Mouse (Mus musculus) midbrain, embryonic 10.5 days (tissue): Measurements from ENCODE around the gene Bmpr1b. TPM values are rescaled to one million over a fixed set of nuclear protein-coding genes. Genes with fewer than 3 reads are reported as not detected.

ENCODE experiments used
- DNase-seq: peaks from one replicate; pipeline ENCODE4 v3.0.0-alpha.2; 2017; ENCODE audit warnings: low spot score
- H3K27ac ChIP-seq: fragments of 300-500 bp; sonication (generic); replicated peaks from 2 replicates; pipeline ENCODE4 v1.5.1; 2016; ENCODE audit warnings: mild to moderate bottlenecking
- H3K27me3 ChIP-seq: fragments of 300-500 bp; sonication (generic); 2 replicates; pipeline ENCODE4 v1.6.1; 2016; ENCODE audit warnings: low read depth, mild to moderate bottlenecking; ENCODE audit not compliant: poor library complexity, severe bottlenecking
- H3K36me3 ChIP-seq: fragments of 300-500 bp; sonication (generic); 2 replicates; pipeline ENCODE4 v1.6.1; 2016; ENCODE audit warnings: mild to moderate bottlenecking, moderate library complexity
- H3K4me1 ChIP-seq: fragments of 300-500 bp; sonication (generic); 2 replicates; pipeline ENCODE4 v1.6.1; 2016
- H3K4me3 ChIP-seq: fragments of 300-500 bp; sonication (generic); 2 replicates; pipeline ENCODE4 v1.5.1; 2016; ENCODE audit warnings: mild to moderate bottlenecking, moderate library complexity
- H3K9me3 ChIP-seq: fragments of 300-500 bp; sonication (generic); replicated peaks from 2 replicates; pipeline ENCODE4 v1.6.1; 2016; ENCODE audit warnings: mild to moderate bottlenecking
- whole genome bisulfite sequencing: fragments of 180-500 bp; shearing (Covaris S2); methylation state at CpG from one replicate; pipeline ENCODE4 v1.1.7; 2016; 5-methylcytosine and 5-hydroxymethylcytosine counted together
- polyA plus RNA-seq: library from polyadenylated mRNA; unstranded; fragments of >200 nt; fragmentation: Nextera tagmentation; extraction: Ambion mirVana; gene quantifications from 2 replicates; pipeline ENCODE4 v1.2.1, GENCODE M21; 2016

Bmpr1b gene
- polyA plus RNA-seq, 1 experiment from 2014 or later: 5.5 TPM

DNA sequence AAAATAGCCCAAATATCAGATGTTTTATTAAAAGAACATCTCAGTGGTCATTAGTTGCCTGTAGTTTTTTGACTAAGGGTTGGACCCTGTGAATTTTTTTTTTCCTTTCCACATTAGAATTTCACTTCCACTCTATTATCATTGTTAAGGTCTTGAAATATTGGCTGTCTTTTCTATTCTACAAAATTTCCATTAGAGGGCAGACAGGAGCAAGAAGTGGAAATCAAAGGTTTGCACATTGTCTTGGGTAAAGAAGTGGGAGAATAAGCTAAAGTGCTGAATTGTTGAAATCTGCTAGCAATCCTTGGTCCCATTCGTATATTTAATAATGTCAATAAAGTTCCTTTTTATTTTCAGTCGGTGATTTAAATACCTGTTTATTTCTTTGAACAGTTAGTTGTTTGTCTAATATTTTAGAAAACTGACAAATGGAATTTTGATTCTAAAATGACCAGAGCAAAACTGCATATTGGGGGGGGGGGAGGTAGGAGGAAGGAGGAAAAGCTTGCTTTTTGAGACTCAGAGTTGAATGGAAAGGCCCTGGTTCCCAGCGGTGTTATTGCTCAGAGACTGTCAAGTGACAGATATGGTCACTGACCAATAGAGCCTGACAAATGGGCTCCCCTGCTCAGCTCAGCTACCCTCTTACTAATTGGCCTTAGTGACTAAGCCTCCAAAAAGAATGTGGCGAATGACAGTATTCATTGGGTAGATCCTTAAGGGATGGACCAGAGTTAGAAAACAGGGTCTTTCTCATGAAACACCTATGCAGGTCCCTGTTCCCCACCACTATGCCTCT lies 281.6 kb downstream of the Bmpr1b start:
- H3K9me3 ChIP-seq: no peaks in the 10 kb centered on the region
- no peaks in the 10 kb centered on the region for H3K36me3 ChIP-seq
- peaks cover 8% of the 10 kb centered on the region for H3K4me1 ChIP-seq
- H3K27me3 ChIP-seq: no peaks in the 10 kb centered on the region
- no peak overlapping the region for H3K27ac ChIP-seq
- DNase-seq: no peak
- WGBS: 50% methylated on average over 4 of the region's 4 CpGs
- H3K4me3 ChIP-seq: no peak overlapping the region

DNA sequence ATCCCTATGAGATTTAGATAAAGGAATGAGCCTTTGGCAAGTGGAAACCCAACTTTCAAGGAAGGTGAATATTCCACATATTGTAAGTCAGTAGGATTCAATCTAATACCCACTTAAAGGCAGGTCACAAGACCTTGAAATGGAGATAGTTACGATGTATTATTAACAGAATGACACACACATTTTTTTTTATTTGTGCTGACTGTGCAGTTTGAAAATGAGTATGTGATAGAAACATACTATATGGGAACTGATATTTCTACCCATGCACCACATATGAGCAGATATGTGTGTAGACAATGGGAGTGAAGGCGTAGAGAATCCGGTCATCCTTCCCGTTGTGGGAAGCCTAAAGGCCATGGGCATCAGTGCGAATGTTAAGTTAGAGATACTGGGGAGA lies 285.0 kb downstream of the Bmpr1b start:
- WGBS: 93% methylated on average over 5 of the region's 5 CpGs
- Histone ChIP-seq H3K9me3 (no peaks in the 10 kb centered on the region), H3K36me3 (no peaks in the 10 kb centered on the region), H3K27ac (no peak overlapping the region), H3K4me1 (peaks cover 8% of the 10 kb centered on the region), H3K4me3 (no peak overlapping the region), H3K27me3 (no peaks in the 10 kb centered on the region)
- DNase-seq: no peak

DNA sequence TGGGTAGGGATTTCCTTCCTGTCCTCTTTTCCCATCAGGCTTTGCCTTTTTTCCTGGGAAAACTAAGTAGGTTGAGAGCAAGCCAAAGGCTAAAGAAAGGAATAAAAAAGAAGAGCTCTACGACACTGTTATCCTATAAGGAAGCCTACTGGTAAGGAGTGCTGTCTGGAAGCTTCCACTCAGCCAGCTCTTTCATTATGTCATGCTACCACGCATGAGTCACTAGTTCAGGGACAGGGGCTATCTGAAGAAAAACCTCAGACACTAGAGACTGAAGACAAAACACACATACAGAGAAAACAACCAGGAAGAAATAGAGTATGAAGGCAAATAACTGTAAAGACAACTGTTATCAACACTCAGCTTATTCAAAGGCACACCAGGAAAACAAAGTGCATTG lies 286.7 kb downstream of the Bmpr1b start:
- H3K27me3 ChIP-seq: no peaks in the 10 kb centered on the region
- H3K4me3 ChIP-seq: no peak overlapping the region
- DNase-seq: no peak
- no peaks in the 10 kb centered on the region for H3K36me3 ChIP-seq
- H3K4me1 ChIP-seq: no peaks in the 10 kb centered on the region
- WGBS: 75% methylated on average over 2 of the region's 2 CpGs
- H3K9me3 ChIP-seq: no peaks in the 10 kb centered on the region
- H3K27ac ChIP-seq: no peak overlapping the region

DNA sequence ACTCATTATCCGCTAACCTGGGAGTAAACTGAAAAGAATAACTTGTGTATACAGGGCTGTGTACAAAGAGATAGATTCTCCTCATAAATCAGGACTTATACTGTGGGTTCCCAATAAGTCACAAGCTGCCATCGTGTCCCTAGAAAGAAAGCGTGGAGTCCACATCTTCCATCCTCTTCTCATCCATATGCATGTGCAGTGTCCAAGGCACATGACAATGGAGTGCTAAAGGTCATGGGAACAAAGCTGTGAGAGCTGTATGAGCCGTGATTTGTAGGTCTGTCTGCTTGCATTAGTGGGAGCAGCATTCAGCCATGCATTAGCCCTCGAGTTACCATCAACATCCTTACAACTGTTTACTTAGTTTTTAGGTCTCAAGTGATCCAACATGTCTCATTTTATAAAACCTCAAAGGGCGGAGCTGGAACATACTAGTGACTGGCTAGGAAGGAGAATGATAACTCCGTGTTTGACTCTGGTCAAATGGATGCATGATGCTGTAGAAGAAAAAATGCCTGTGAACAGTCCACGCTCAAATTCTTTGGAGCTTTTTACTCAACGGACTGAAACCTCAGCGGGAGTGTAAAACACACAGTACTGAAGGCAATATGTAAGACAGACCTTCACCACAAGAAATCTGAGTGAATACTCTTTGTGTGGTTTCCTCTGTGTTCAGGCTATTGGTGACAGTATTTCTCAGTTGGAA lies 296.7 kb downstream of the Bmpr1b start:
- H3K27ac ChIP-seq: peak overlapping the region; percentile 53
- WGBS: 69% methylated on average over 10 of the region's 10 CpGs
- peak; percentile 37 for DNase-seq

DNA sequence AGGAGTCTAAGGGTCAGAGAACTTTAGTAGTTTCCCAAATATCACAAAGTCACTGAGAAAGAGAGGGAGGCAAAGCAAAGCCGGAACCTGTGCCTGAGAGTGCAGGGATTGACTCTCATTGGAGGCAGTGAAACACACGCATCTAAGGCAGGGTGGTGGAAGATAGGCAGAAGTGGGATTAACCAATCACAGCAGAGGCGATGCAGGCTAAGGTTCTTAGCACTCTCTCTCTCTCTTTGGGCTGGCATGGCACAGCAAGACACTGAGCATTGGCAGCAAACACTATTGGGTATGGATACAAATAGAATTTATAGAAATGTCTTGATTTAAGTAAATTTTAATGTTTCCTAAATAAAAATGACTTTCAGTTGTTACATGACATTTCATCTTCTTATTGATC lies 297.4 kb downstream of the Bmpr1b start:
- DNase-seq: no peak
- Histone ChIP-seq H3K9me3 (peaks cover 4% of the 10 kb centered on the region; the same call in 1 of the 2 replicates), H3K27ac (no peak overlapping the region), H3K4me3 (no peak overlapping the region), H3K27me3 (no peaks in the 10 kb centered on the region), H3K36me3 (peaks cover 9% of the 10 kb centered on the region), H3K4me1 (peaks cover 16% of the 10 kb centered on the region)
- 78% methylated on average over 3 of the region's 3 CpGs for WGBS

More for the DNA sequence above, 296.7 kb downstream of the Bmpr1b start:
- H3K4me1 ChIP-seq: peaks cover 16% of the 10 kb centered on the region
- peaks cover 9% of the 10 kb centered on the region for H3K36me3 ChIP-seq
- no peak overlapping the region for H3K4me3 ChIP-seq
- no peaks in the 10 kb centered on the region for H3K27me3 ChIP-seq
- peaks cover 4% of the 10 kb centered on the region; the same call in 1 of the 2 replicates for H3K9me3 ChIP-seq

DNA sequence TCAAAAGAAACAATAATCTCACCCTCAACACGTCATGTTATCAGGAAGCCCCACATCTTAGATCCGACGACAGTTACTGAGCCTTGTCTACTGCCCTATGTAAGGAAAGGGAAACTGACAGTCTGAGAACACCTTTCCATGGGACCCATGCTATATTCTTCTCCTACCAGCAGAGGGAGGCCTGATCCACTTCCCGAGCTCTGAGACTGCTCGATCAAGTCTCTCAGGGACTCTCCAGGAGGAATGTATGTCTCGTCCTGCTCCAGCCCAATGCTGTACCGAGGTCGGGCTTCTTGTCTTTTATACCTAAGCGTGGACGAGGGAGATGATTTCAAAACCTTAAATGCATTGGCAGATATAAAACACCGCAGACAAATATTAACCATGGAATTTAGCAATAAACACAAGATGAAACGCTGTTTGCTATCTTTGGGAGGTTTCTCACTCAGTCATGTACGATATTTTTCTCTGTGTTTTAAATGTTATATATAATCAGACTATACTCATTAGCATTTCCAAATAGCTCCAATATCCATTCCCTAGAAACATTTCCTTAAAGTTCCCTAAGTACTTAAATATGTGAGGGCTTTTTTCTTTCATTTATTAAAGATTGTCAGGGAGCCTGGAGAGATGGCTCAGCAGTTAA lies 306.3 kb downstream of the Bmpr1b start:
- Histone ChIP-seq H3K4me3 (no peak overlapping the region), H3K9me3 (no peaks in the 10 kb centered on the region), H3K36me3 (no peaks in the 10 kb centered on the region), H3K4me1 (no peaks in the 10 kb centered on the region), H3K27ac (no peak overlapping the region), H3K27me3 (no peaks in the 10 kb centered on the region)
- WGBS: 28% methylated on average over 13 of the region's 13 CpGs
- peak; percentile 68 for DNase-seq

DNA sequence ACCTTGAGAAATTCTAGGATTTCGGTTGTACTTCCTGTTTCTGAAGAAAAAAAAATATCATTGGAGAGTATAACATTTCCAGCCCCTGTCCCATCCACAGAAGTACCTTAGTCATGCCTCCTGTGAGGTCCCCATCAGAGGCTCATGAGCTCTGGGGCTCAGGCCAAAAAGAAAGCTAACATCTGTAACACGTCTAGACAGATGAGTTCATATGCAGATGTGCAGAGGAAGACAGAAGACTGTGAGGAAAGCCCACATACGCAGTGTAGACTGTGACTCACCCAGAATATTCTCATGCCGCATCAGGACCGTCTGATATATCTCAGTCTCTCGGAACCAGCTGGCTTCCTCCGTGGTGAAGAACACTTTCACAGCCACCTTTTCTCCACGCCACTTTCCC lies 312.1 kb downstream of the Bmpr1b start:
- Histone ChIP-seq H3K4me1 (no peaks in the 10 kb centered on the region), H3K36me3 (peaks cover 15% of the 10 kb centered on the region; the same call in 1 of the 2 replicates), H3K9me3 (no peaks in the 10 kb centered on the region), H3K4me3 (no peak overlapping the region), H3K27me3 (no peaks in the 10 kb centered on the region), H3K27ac (no peak overlapping the region)
- WGBS: 93% methylated on average over 8 of the region's 8 CpGs
- DNase-seq: no peak

DNA sequence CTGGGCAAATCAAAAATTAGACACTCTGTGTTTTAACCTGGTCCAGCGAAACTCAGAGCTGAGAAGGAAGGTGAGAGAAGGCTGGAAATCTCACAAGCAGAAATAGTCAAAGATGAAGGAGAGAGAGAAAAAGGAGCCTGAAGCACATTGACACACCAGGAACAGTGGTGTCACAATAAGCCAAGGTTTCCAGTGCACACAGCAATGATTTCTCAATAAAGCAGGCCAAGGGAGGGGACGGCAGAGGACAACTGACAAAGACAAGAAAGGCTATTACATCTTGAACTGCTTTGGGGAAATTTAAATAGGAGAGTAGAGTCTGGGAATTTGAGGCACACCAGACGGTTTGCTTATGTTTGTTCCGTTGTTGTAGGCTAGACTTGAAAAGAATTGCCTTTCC lies 314.9 kb downstream of the Bmpr1b start:
- Histone ChIP-seq H3K27ac (no peak overlapping the region), H3K36me3 (peaks cover 15% of the 10 kb centered on the region; the same call in 1 of the 2 replicates), H3K27me3 (no peaks in the 10 kb centered on the region), H3K4me1 (peaks cover 2% of the 10 kb centered on the region), H3K4me3 (no peak overlapping the region), H3K9me3 (no peaks in the 10 kb centered on the region)
- no peak for DNase-seq
- 84% methylated on average over 4 of the region's 4 CpGs for WGBS

DNA sequence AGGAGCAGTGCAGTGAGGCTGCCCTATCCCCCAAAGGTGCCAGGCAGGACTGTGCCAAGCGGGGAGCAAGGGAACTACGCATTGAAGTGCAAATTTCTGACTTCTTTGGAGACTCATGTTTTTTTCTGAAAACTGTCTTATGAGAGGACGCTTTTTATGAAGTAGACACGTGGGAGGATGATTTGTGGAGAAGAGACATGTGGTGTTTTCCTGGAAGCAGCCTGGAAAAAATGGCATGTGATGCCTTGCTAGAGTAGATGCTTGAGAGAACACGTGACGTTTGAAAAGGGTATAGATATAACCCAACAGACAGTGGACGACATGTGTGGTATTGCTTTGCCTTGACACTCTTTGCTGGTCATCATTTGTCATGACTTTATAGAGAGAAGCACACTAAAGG lies 319.1 kb downstream of the Bmpr1b start:
- no peaks in the 10 kb centered on the region for H3K27me3 ChIP-seq
- 74% methylated on average over 7 of the region's 7 CpGs for WGBS
- no peak overlapping the region for H3K27ac ChIP-seq
- no peaks in the 10 kb centered on the region for H3K36me3 ChIP-seq
- DNase-seq: no peak
- no peaks in the 10 kb centered on the region for H3K9me3 ChIP-seq
- peaks cover 5% of the 10 kb centered on the region for H3K4me1 ChIP-seq
- no peak overlapping the region for H3K4me3 ChIP-seq

DNA sequence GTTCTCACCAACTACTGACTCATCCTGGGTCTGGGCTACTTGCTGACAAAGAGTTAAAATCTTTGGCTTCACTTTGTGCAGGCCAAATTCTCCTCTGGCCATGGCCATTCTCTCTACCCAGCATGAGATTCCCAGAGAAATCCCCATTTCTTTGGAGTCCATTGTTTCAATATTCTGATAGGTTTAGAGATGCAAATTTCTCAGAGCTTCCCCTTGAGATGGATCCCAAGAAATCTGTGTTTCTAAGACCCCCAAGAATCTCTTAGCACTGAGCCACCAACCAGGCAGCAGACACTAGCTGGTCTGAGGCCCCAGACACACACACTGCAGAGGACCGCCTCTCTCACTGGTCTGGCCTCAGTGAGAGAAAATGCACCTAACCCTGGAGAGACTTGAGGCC lies 320.0 kb downstream of the Bmpr1b start:
- Histone ChIP-seq H3K27me3 (no peaks in the 10 kb centered on the region), H3K4me1 (peaks cover 5% of the 10 kb centered on the region), H3K9me3 (no peaks in the 10 kb centered on the region), H3K27ac (no peak overlapping the region), H3K4me3 (no peak overlapping the region), H3K36me3 (no peaks in the 10 kb centered on the region)
- no peak for DNase-seq
- 27% methylated on average over 1 of the region's 1 CpGs for WGBS

DNA sequence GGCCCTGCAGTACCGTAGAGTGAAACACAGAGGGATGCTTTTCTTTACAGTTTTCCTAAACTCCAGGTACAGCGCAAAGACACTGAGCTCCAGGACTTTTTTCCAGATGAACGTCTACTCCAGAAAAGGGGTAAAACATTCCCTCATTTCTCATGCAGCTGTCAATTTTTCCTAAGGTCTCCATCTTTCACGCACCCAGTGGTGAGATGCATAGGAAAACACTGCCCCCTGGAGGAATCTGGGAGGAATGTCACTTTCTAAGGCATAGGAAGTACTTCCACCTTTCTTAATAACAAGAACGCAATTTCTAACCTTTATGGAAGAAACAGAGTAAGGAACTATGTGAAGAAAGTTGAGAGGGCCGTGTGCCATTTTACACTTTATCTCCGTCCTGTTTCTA lies 330.4 kb downstream of the Bmpr1b start:
- Histone ChIP-seq H3K27ac (no peak overlapping the region), H3K27me3 (no peaks in the 10 kb centered on the region), H3K4me3 (no peak overlapping the region), H3K4me1 (no peaks in the 10 kb centered on the region), H3K9me3 (no peaks in the 10 kb centered on the region), H3K36me3 (no peaks in the 10 kb centered on the region)
- DNase-seq: peak; percentile 35
- WGBS: 42% methylated on average over 7 of the region's 7 CpGs

DNA sequence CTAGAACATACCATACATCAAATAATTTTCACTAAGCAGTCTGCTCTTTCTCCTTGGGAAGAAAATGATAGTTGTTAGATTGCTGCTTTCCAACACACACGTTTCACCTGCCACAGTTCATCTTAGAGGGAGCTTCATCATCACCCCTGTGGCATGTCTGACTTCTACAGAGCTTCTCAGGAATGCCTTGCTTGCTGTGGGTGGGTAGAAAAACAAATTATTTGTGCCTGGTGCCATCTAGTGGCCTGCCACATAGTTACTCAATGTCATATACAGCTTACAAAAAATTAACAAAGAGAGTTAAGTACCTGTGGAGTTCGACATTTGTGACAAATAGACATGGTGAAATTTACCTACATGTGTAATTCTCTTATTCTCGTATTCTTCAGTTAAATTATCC lies 338.1 kb downstream of the Bmpr1b start:
- Histone ChIP-seq H3K4me1 (no peaks in the 10 kb centered on the region), H3K27ac (no peak overlapping the region), H3K36me3 (peaks cover 10% of the 10 kb centered on the region; the same call in 1 of the 2 replicates), H3K27me3 (no peaks in the 10 kb centered on the region; the same call in 1 of the 2 replicates), H3K4me3 (no peak overlapping the region), H3K9me3 (no peaks in the 10 kb centered on the region)
- WGBS: 22% methylated on average over 3 of the region's 3 CpGs
- peak; percentile 51 for DNase-seq

DNA sequence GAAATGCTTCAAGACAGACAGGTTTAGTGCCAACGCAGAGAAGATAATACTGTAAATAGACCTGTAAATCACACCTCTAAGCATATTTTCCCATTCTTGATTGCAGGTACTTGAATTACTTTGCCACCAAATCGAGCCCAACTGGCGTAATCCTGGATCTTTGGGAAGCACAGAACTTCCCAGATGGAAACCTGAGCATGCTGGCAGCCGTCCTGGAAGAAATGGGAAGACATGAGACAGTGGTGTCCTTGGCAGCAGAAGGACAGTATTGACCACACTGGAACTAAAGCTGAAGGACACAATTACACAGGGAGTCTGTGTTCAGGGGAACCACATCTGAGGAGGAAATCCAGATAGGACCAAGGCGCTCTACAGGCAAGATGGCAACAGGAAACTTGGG lies 340.9 kb downstream of the Bmpr1b start:
- DNase-seq: no peak
- 94% methylated on average over 5 of the region's 5 CpGs for WGBS
- H3K4me3 ChIP-seq: no peak overlapping the region

More for the DNA sequence above, 340.9 kb downstream of the Bmpr1b start:
- H3K9me3 ChIP-seq: no peaks in the 10 kb centered on the region
- H3K36me3 ChIP-seq: peaks cover 10% of the 10 kb centered on the region; the same call in 1 of the 2 replicates
- H3K27me3 ChIP-seq: no peaks in the 10 kb centered on the region; the same call in 1 of the 2 replicates
- no peak overlapping the region for H3K27ac ChIP-seq
- H3K4me1 ChIP-seq: no peaks in the 10 kb centered on the region
